Mouse (Mus musculus) midbrain, embryonic 11.5 days (tissue): ENCODE data around the gene Has1. TPM values are rescaled to one million over a fixed set of nuclear protein-coding genes. Genes with fewer than 3 reads are reported as not detected.
"Not testable (repeated sequence)": the region's sequence is repeated elsewhere in the genome, so short reads cannot be mapped to it uniquely, and the experiment has no call there.

Experiments
- ATAC-seq: fragments of 200-750 bp; cut with Nextera tagmentation; 2 replicates; pipeline ENCODE4 v1.8.0; 2017; ENCODE audit warnings: moderate TSS enrichment, moderate library complexity; ENCODE audit not compliant: low FRiP score
- DNase-seq: peaks from one replicate; pipeline ENCODE4 v3.0.0; 2015; ENCODE audit warnings: low spot score; ENCODE audit errors: missing footprints
- H3K27ac ChIP-seq: fragments of 300-500 bp; sonication (generic); 2 replicates; pipeline ENCODE4 v1.5.1; 2014; ENCODE audit warnings: low read depth, low read length
- H3K27me3 ChIP-seq: fragments of 300-500 bp; sonication (generic); 2 replicates; pipeline ENCODE4 v1.6.1; 2014; ENCODE audit warnings: mild to moderate bottlenecking, low read length, moderate library complexity, mixed read lengths; ENCODE audit not compliant: control insufficient read depth, insufficient read depth
- H3K36me3 ChIP-seq: fragments of 300-500 bp; sonication (generic); 2 replicates; pipeline ENCODE4 v1.6.1; 2014; ENCODE audit warnings: mild to moderate bottlenecking, low read length, moderate library complexity, mixed read lengths; ENCODE audit not compliant: control insufficient read depth, insufficient read depth
- H3K4me1 ChIP-seq: fragments of 300-500 bp; sonication (generic); 2 replicates; pipeline ENCODE4 v1.6.1; 2014; ENCODE audit warnings: low read length; ENCODE audit not compliant: control insufficient read depth, insufficient read depth
- H3K4me2 ChIP-seq: fragments of 300-500 bp; sonication (generic); 2 replicates; pipeline ENCODE4 v1.6.1; 2014; ENCODE audit warnings: mild to moderate bottlenecking, moderate library complexity
- H3K4me3 ChIP-seq: fragments of 300-500 bp; sonication (generic); 2 replicates; pipeline ENCODE4 v1.5.1; 2014; ENCODE audit warnings: low read depth, low read length
- H3K9ac ChIP-seq: fragments of 300-500 bp; sonication (generic); 2 replicates; pipeline ENCODE4 v1.6.1; 2014; ENCODE audit warnings: low read length
- H3K9me3 ChIP-seq: fragments of 300-500 bp; sonication (generic); 2 replicates; pipeline ENCODE4 v1.6.1; 2016; ENCODE audit warnings: low read length; ENCODE audit not compliant: control insufficient read depth
- WGBS: fragments of 180-500 bp; shearing (Covaris S2); extraction: QIAGEN DNeasy Blood & Tissue Kit; methylation state at CpG from one replicate; pipeline ENCODE4 v1.1.7; 2014; 5-methylcytosine and 5-hydroxymethylcytosine counted together
- polyA plus RNA-seq: library from polyadenylated mRNA; unstranded; fragments of >200 nt; fragmentation: Nextera tagmentation; extraction: Ambion mirVana; gene quantifications from 2 replicates; pipeline ENCODE4 v1.2.1, GENCODE M21; 2014

The Has1 gene
- polyA plus RNA-seq, 1 experiment from 2014 or later: 0.38 TPM

DNA sequence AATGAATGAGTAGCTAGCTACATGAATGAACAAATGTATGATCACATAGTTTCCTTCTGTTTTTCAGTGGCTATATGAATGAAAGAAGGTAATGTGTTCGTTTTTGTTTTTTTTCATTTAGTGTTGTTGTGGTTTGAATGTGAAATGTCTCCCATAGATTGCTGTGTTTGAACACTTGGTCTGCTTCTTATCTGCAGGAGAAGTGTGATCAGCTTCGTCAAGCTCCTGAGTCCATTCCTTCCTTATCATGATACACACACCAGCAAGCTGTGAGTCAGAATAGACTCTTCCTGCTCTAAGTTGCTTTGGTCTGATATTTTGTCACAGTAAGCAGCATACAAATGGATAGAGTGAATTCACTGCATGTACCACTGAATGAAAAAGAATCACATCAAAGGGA, 6.0 kb downstream of the Has1 start:
- H3K27ac ChIP-seq: no peak overlapping the region
- ATAC-seq: no peak
- WGBS: 76% methylated on average over 2 of the region's 2 CpGs

DNA sequence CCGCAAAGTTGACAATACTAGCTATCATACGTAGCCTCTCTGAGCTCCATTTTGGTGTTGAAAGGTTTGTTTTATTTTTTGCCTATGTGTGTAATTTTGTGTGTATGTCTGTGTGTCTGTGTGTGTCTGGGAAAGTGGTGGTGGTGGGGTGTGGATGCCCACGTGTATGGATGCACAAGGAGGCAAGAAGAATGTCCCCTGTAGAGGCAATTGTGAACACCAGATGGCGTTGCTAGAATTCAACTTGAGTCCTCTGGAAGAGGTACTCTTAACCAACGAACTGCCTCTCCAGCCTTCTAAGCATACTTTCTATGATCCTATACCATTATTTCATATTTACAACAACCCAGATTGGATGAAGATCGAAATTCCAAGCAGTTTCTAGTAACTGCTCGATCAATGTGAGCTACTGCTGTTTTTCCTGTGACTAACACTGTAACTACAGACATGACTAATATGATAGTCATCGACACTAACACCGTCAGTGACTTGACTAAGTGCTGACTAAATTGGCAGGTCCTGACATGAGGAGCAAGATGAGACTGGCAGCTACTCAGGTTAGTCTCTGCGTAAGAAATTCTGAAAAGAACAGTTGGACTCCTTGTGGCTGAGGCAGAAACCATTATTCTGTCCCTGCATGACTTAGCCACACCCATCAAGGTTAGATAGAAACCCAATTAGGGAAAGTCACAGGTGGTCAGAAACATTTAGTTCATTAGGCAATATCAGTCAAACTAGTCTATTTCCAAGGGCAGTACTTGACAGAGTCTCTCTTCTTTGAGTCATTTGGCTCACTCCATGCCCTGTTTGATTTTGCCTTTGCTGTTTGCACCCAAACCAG, 9.6 kb downstream of the Has1 start:
- Histone ChIP-seq H3K9ac (no peak overlapping the region), H3K4me2 (no peak overlapping the region), H3K4me1 (no peaks in the 10 kb centered on the region), H3K9me3 (no peaks in the 10 kb centered on the region), H3K36me3 (no peaks in the 10 kb centered on the region; the same call in 1 of the 2 replicates), H3K4me3 (no peak overlapping the region), H3K27me3 (peaks cover 8% of the 10 kb centered on the region; the same call in 1 of the 2 replicates), H3K27ac (no peak overlapping the region)
- 73% methylated on average over 10 of the region's 10 CpGs for WGBS
- DNase-seq: no peak
- ATAC-seq: no peak

More for the DNA sequence above, 6.0 kb downstream of the Has1 start:
- Histone ChIP-seq H3K9ac (no peak overlapping the region), H3K4me1 (no peaks in the 10 kb centered on the region), H3K4me2 (no peak overlapping the region), H3K27me3 (peaks cover 8% of the 10 kb centered on the region; the same call in 1 of the 2 replicates), H3K4me3 (no peak overlapping the region), H3K36me3 (no peaks in the 10 kb centered on the region), H3K9me3 (no peaks in the 10 kb centered on the region)
- no peak for DNase-seq

DNA sequence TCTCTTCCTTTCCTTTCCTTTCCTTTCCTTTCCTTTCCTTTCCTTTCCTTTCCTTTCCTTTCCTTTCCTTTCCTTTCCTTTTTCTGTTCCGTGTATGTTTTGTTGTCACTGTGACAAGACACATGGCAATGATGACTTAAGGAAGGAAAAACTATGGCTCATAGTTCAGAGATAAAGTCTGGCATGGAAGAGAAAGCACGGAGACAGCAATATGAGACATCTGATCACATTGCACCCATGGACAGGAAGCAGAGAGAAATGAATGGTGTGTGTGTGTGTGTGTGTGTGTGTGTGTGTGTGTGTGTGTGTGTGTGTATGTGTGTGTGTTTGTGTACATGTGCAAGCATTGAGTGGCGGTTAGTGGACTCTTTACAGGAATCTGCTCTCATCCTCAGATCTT, 10.4 kb downstream of the Has1 start:
- WGBS: 85% methylated on average over 3 of the region's 3 CpGs
- H3K4me2 ChIP-seq, H3K27me3 ChIP-seq, H3K36me3 ChIP-seq, H3K9me3 ChIP-seq, H3K9ac ChIP-seq, DNase-seq, H3K4me3 ChIP-seq, ATAC-seq, H3K27ac ChIP-seq, H3K4me1 ChIP-seq: not testable (repeated sequence)

DNA sequence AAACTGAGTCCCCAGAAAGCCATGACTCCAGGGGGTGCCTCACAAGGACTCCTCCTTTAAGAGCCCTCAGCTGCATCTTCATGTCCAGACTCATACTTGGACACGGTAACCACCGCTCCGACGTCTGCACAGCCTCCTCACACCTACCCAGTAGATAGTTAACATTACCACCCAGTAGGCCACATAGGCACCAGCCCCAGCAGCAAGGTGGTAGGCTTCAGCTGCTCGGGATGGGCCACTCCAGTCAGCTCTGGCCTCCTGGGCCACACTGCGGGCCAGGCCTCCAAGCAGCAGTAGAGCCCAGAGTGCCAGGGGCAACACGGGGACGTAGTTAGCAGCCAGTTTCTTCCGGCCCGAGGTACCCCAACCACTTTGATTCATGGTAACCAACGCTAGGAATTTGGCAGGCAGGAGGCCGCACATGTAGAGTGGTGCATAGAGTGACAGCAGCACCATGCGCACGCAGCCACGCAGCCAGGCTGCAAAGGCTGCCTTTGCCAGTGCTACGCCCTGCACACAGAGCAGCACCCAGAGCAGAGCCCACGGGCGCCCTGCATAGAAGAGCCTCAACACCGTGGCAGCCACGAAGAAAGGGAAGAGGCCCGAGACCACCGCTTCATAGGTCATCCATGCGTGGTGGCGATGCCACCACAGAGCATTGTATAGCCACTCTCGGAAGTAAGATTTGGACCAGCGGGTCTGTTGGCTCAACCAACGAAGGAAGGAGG, 11.3 kb downstream of the Has1 start:
- Histone ChIP-seq H3K4me3 (no peak overlapping the region), H3K36me3 (peaks cover 3% of the 10 kb centered on the region; the same call in 1 of the 2 replicates), H3K9ac (no peak overlapping the region), H3K9me3 (no peaks in the 10 kb centered on the region), H3K27ac (no peak overlapping the region), H3K27me3 (no peaks in the 10 kb centered on the region), H3K4me2 (no peak overlapping the region), H3K4me1 (no peaks in the 10 kb centered on the region; the same call in 1 of the 2 replicates)
- 77% methylated on average over 27 of the region's 27 CpGs for WGBS
- ATAC-seq: peak; percentile 64
- DNase-seq: peak; percentile 78

DNA sequence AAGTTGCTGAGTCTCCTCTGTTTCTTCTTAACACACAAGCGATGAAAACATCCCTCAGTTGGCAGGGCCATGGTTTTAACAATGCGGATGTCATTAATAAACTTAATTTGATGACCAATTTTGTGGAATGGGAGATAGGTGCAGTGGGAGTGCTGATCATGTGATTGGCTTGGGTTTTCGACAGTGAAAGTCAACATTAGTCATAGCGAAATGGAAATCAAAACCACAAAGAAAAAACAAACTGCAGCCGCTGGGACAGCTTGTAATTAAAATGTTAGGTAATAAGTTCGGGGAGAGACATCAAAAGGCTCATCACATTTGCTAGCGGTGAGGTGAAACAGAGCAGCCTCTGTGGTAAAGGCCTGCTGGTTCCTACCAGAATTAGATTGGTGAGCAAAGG, 14.2 kb downstream of the Has1 start:
- Histone ChIP-seq H3K4me2 (no peak overlapping the region), H3K27ac (no peak overlapping the region), H3K9ac (no peak overlapping the region), H3K27me3 (no peaks in the 10 kb centered on the region), H3K36me3 (peaks cover 3% of the 10 kb centered on the region; the same call in 1 of the 2 replicates), H3K9me3 (no peaks in the 10 kb centered on the region), H3K4me3 (no peak overlapping the region), H3K4me1 (peaks cover 7% of the 10 kb centered on the region)
- ATAC-seq: no peak
- no peak for DNase-seq
- WGBS: 93% methylated on average over 7 of the region's 7 CpGs

DNA sequence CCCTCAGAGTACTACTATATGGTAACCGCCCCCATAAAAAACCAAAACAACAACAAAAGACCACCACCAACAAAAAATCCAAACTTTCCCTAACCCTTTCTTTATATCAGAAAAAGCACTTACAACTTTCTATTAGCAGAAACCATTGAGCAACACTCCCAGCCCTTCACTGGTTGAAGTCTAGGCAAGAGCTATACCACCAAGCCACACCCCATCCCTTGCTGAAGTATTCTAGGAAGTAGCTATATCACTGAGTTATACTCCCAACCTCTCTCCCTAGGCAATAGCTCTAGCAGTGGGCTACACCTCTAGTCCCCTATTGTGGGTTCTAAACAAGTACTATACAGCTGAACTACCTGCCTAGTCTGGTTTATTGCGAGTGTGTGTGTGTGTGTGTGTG, 15.7 kb downstream of the Has1 start:
- Histone ChIP-seq H3K4me1 (peaks cover 14% of the 10 kb centered on the region), H3K4me2 (no peak overlapping the region), H3K27ac (no peak overlapping the region), H3K27me3 (no peaks in the 10 kb centered on the region), H3K4me3 (no peak overlapping the region), H3K36me3 (peaks cover 3% of the 10 kb centered on the region; the same call in 1 of the 2 replicates), H3K9me3 (no peaks in the 10 kb centered on the region), H3K9ac (no peak overlapping the region)
- ATAC-seq (no peak), DNase-seq (no peak)
- WGBS: 89% methylated on average over 2 of the region's 2 CpGs

DNA sequence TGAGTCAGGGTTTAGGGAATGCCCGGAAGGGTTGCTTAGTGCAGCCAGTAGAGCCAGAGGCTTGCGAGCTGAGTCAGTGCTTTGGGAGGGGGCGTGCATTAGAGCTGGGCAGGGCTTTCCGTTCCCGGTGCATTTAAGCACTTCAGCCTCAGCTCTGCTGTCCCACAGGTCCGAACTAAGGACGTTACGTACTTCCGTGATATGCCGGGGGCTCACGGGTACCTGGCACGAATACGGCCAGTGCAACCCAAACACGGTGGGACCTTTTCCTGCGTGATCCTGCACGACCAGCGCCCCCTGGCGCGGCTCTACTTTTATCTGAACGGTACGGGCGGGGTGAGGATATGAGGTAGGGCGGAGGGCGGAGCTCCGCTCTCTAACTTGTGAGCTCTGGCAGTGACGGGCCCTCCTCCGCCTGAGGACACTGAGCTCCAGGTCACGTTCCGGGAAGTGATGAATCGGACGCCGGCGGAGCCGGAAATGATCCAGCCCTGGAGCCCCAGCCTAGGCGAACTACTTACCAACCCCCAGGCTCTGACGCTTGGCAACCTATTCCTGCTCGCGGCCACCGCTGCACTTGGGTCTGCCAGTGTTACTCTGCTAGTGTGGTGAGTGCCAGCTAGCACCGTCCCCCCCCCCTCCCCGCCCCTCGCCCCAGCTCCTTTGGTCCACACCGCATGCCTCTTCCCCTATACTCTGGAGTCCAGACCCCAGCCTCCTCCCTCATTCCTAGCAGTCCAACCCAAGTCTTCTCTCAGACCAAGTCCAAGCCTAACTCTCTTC, 16.9 kb downstream of the Has1 start:
- H3K27ac ChIP-seq: peak overlapping the region; percentile 32
- peak; percentile 97 for DNase-seq
- H3K36me3 ChIP-seq: peaks cover 3% of the 10 kb centered on the region; the same call in 1 of the 2 replicates
- ATAC-seq: peak; percentile 98
- no peaks in the 10 kb centered on the region for H3K9me3 ChIP-seq
- H3K4me3 ChIP-seq: peak overlapping the region; percentile 37
- peaks cover 14% of the 10 kb centered on the region for H3K4me1 ChIP-seq
- peak overlapping the region; percentile 60 for H3K4me2 ChIP-seq
- no peaks in the 10 kb centered on the region for H3K27me3 ChIP-seq
- under 1% methylated on average over 43 of the region's 43 CpGs for WGBS
- peak overlapping the region; percentile 58 for H3K9ac ChIP-seq

DNA sequence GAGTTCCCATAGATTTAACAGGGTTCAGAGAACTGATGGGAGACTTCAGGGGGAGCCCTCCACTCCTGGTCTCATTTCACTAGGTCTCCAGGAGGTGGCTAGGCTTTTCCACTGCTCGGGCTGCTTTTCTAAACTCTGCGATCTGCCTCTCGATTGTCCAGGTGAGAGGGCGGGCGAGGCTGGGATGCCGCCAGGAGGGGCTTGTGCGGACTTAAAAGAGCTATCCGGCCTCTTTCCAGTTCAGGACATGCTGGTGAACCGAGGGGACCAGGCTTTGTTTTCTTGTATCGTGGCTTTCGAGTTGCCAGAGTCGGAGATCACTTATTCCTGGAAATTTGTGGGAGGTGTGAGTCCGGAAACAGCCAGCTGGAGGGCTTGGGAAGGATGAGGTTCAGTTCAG, 17.6 kb downstream of the Has1 start:
- peaks cover 3% of the 10 kb centered on the region; the same call in 1 of the 2 replicates for H3K36me3 ChIP-seq

More for the DNA sequence above, 17.6 kb downstream of the Has1 start:
- Histone ChIP-seq H3K27ac (peak overlapping the region; percentile 32), H3K4me1 (peaks cover 14% of the 10 kb centered on the region), H3K4me3 (peak overlapping the region; percentile 37), H3K4me2 (peak overlapping the region; percentile 60), H3K9me3 (no peaks in the 10 kb centered on the region), H3K9ac (peak overlapping the region; percentile 48; the same call in 1 of the 2 replicates), H3K27me3 (no peaks in the 10 kb centered on the region)
- ATAC-seq (no peak), DNase-seq (peak; percentile 93)
- WGBS: 7% methylated on average over 13 of the region's 13 CpGs
